Mouse (Mus musculus): Measurements from ENCODE around the gene Ppcs. TPM values are rescaled to one million over a fixed set of nuclear protein-coding genes. Genes with fewer than 3 reads are reported as not detected.
A peak's percentile ranks its signal among the peaks of the same experiment; 100 is the strongest.

Gene Ppcs
- polyA plus RNA-seq, 1 experiment from 2014 or later: 25.0 TPM

- Histone ChIP-seq H3K27ac (ENCODE audit: low read depth, low read length) (no peak overlapping the region), H3K4me1 (ENCODE audit: control insufficient read depth, insufficient read depth, low read length) (no peaks in the 10 kb centered on the region), H3K9ac (ENCODE audit: low read length) (no peak overlapping the region), H3K4me3 (ENCODE audit: low read depth, low read length) (no peak overlapping the region), H3K4me2 (ENCODE audit: low read depth) (no peak overlapping the region), H3K27me3 (ENCODE audit: control insufficient read depth, insufficient read depth, low read length) (no peaks in the 10 kb centered on the region), H3K36me3 (ENCODE audit: control insufficient read depth, insufficient read depth, low read length) (no peaks in the 10 kb centered on the region), H3K9me3 (ENCODE audit: control insufficient read depth, low read length) (no peaks in the 10 kb centered on the region)
- 26% methylated on average over 2 of the region's 2 CpGs for WGBS
- no peak for ATAC-seq (ENCODE audit: insufficient read depth, low FRiP score, low TSS enrichment)
- DNase-seq (ENCODE audit: low spot score): no peak
These were observed 5.5 kb upstream of the Ppcs start for GRCm38 (mm10) chr4:119427680-119428079.

GRCm38 (mm10) chr4:119425601-119426000, 3.4 kb upstream of the Ppcs start:
- Histone ChIP-seq H3K4me2 (ENCODE audit: low read depth) (no peak overlapping the region), H3K9ac (ENCODE audit: low read length) (no peak overlapping the region), H3K27ac (ENCODE audit: low read depth, low read length) (no peak overlapping the region), H3K36me3 (ENCODE audit: control insufficient read depth, insufficient read depth, low read length) (no peaks in the 10 kb centered on the region), H3K4me1 (ENCODE audit: control insufficient read depth, insufficient read depth, low read length) (peaks cover 5% of the 10 kb centered on the region), H3K9me3 (ENCODE audit: control insufficient read depth, low read length) (no peaks in the 10 kb centered on the region), H3K4me3 (ENCODE audit: low read depth, low read length) (no peak overlapping the region), H3K27me3 (ENCODE audit: control insufficient read depth, insufficient read depth, low read length) (no peaks in the 10 kb centered on the region)
- WGBS: 58% methylated on average over 2 of the region's 2 CpGs
- DNase-seq (ENCODE audit: low spot score): no peak
- ATAC-seq (ENCODE audit: insufficient read depth, low FRiP score, low TSS enrichment): no peak

- ATAC-seq (ENCODE audit: insufficient read depth, low FRiP score, low TSS enrichment): no peak
- no peak overlapping the region for H3K9ac ChIP-seq (ENCODE audit: low read length)
- H3K4me1 ChIP-seq (ENCODE audit: control insufficient read depth, insufficient read depth, low read length): peaks cover 5% of the 10 kb centered on the region
- H3K27me3 ChIP-seq (ENCODE audit: control insufficient read depth, insufficient read depth, low read length): no peaks in the 10 kb centered on the region
- no peak for DNase-seq (ENCODE audit: low spot score)
- H3K27ac ChIP-seq (ENCODE audit: low read depth, low read length): no peak overlapping the region
- WGBS: 91% methylated on average over 2 of the region's 2 CpGs
- no peak overlapping the region for H3K4me2 ChIP-seq (ENCODE audit: low read depth)
- no peak overlapping the region for H3K4me3 ChIP-seq (ENCODE audit: low read depth, low read length)
- H3K9me3 ChIP-seq (ENCODE audit: control insufficient read depth, low read length): no peaks in the 10 kb centered on the region
- H3K36me3 ChIP-seq (ENCODE audit: control insufficient read depth, insufficient read depth, low read length): no peaks in the 10 kb centered on the region
These were observed 2.9 kb upstream of the Ppcs start for GRCm38 (mm10) chr4:119425077-119425476.

GRCm38 (mm10) chr4:119421921-119422293, 313 bp downstream of the Ppcs start:
- ATAC-seq (ENCODE audit: insufficient read depth, low FRiP score, low TSS enrichment): peak; percentile 64
- peak overlapping the region; percentile 91 for H3K4me2 ChIP-seq (ENCODE audit: low read depth)
- H3K9me3 ChIP-seq (ENCODE audit: control insufficient read depth, low read length): no peaks in the 10 kb centered on the region
- no peaks in the 10 kb centered on the region for H3K36me3 ChIP-seq (ENCODE audit: control insufficient read depth, insufficient read depth, low read length)
- H3K4me1 ChIP-seq (ENCODE audit: control insufficient read depth, insufficient read depth, low read length): peaks cover 5% of the 10 kb centered on the region
- peak overlapping the region; percentile 58 for H3K4me3 ChIP-seq (ENCODE audit: low read depth, low read length)
- peak overlapping the region; percentile 67 for H3K27ac ChIP-seq (ENCODE audit: low read depth, low read length)
- H3K27me3 ChIP-seq (ENCODE audit: control insufficient read depth, insufficient read depth, low read length): no peaks in the 10 kb centered on the region
- peak overlapping the region; percentile 78 for H3K9ac ChIP-seq (ENCODE audit: low read length)
- no peak for DNase-seq (ENCODE audit: low spot score)
- under 1% methylated on average over 31 of the region's 31 CpGs for WGBS

DNA sequence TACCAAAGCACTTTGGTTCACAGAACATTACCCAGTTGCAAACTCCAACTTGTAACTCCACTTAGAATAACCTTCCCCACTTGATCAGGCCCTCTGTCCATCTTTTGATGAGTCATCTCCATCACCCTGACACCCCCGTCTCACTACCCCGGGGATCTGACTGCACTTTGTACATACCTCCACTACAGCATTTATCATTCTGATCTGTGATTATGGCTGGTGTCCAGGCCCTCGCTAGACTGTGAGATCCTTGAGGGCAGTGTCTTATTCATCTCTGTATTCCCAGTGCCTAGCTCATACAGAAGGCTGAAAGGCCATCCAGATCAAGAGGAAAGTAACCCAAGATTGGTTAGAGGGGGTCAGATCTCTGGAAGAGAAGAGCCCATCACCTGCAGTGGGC, 1.0 kb downstream of the Ppcs start:
- ATAC-seq (ENCODE audit: insufficient read depth, low FRiP score, low TSS enrichment): no peak
- peak overlapping the region; percentile 78; the same call in 1 of the 2 replicates for H3K9ac ChIP-seq (ENCODE audit: low read length)
- no peaks in the 10 kb centered on the region for H3K27me3 ChIP-seq (ENCODE audit: control insufficient read depth, insufficient read depth, low read length)
- WGBS: 73% methylated on average over 3 of the region's 3 CpGs
- DNase-seq (ENCODE audit: low spot score): no peak
- no peaks in the 10 kb centered on the region for H3K9me3 ChIP-seq (ENCODE audit: control insufficient read depth, low read length)
- H3K4me3 ChIP-seq (ENCODE audit: low read depth, low read length): peak overlapping the region; percentile 58; the same call in 1 of the 2 replicates
- no peak overlapping the region for H3K27ac ChIP-seq (ENCODE audit: low read depth, low read length)
- H3K4me1 ChIP-seq (ENCODE audit: control insufficient read depth, insufficient read depth, low read length): peaks cover 5% of the 10 kb centered on the region
- peak overlapping the region; percentile 91 for H3K4me2 ChIP-seq (ENCODE audit: low read depth)
- no peaks in the 10 kb centered on the region for H3K36me3 ChIP-seq (ENCODE audit: control insufficient read depth, insufficient read depth, low read length)

DNA sequence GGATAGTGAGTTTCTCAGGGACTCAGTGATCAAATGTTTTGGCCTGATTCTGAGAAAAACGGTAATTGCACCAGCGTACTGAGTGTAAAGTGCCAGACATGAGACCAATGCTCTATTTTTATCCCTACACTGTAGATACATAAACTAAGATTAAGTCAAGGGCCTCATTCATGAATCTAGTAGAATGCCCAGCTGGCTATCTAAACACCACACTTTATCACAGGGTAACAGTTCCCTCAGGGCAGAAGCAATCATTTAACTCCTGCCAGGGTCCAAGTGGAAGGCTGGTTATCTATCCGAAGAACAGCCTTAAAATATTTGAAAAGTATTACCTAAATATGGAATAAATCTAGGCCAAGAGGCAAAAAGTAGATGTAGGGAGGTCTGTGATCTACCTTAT, 4.3 kb downstream of the Ppcs start:
- Histone ChIP-seq H3K9ac (ENCODE audit: low read length) (no peak overlapping the region), H3K27ac (ENCODE audit: low read depth, low read length) (no peak overlapping the region), H3K9me3 (ENCODE audit: control insufficient read depth, low read length) (no peaks in the 10 kb centered on the region), H3K4me3 (ENCODE audit: low read depth, low read length) (no peak overlapping the region), H3K36me3 (ENCODE audit: control insufficient read depth, insufficient read depth, low read length) (no peaks in the 10 kb centered on the region), H3K27me3 (ENCODE audit: control insufficient read depth, insufficient read depth, low read length) (no peaks in the 10 kb centered on the region), H3K4me1 (ENCODE audit: control insufficient read depth, insufficient read depth, low read length) (peaks cover 8% of the 10 kb centered on the region), H3K4me2 (ENCODE audit: low read depth) (no peak overlapping the region)
- 86% methylated on average over 3 of the region's 3 CpGs for WGBS
- ATAC-seq (ENCODE audit: insufficient read depth, low FRiP score, low TSS enrichment) (no peak), DNase-seq (ENCODE audit: low spot score) (no peak)

- no peak overlapping the region for H3K27ac ChIP-seq (ENCODE audit: low read depth, low read length)
- H3K9ac ChIP-seq (ENCODE audit: low read length): no peak overlapping the region
- H3K4me3 ChIP-seq (ENCODE audit: low read depth, low read length): no peak overlapping the region
- H3K27me3 ChIP-seq (ENCODE audit: control insufficient read depth, insufficient read depth, low read length): no peaks in the 10 kb centered on the region
- H3K36me3 ChIP-seq (ENCODE audit: control insufficient read depth, insufficient read depth, low read length): no peaks in the 10 kb centered on the region
- no peaks in the 10 kb centered on the region for H3K9me3 ChIP-seq (ENCODE audit: control insufficient read depth, low read length)
- no peak overlapping the region for H3K4me2 ChIP-seq (ENCODE audit: low read depth)
- DNase-seq (ENCODE audit: low spot score) (no peak), ATAC-seq (ENCODE audit: insufficient read depth, low FRiP score, low TSS enrichment) (no peak)
- 81% methylated on average over 3 of the region's 3 CpGs for WGBS
- peaks cover 8% of the 10 kb centered on the region for H3K4me1 ChIP-seq (ENCODE audit: control insufficient read depth, insufficient read depth, low read length)
These were observed 5.0 kb downstream of the Ppcs start for GRCm38 (mm10) chr4:119417270-119417669.

DNA sequence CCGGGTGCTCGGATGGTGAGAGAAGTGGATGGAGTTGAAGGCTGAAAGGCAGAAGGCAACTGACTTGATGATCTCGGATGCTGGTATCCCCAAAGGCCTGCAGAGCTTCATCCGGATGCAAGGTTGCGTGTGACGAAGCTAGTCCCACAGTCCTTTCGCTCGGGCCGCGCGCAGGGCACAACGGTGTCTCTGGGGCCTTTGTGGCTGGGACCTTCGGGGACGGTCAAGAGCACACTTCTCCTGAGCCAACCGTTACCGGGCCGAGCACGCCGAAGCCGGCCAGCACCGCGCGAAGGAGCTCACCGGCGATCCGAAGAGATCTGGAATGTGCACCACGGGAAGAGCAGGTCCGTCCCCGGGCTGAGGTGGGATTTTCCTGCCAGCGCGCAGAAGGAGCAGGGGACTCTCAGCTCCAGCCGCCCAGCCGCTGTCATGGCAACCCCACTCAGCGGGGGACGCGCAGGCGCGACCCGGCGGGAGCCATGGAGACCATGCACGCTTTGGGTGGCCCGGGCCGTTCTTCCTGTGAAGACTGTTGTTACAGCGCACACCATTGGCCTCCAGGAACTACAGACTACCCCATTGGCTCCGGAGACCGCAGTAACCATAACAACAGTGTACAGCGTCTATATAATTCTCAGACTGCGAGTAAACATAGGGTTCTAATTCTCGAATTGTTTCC, 7.0 kb downstream of the Ppcs start, which contains the start of gene Ccdc30:
Gene Ccdc30, minus strand, starts transcription at position 450 of the 682 bp plus-strand sequence.
- Histone ChIP-seq H3K9me3 (ENCODE audit: control insufficient read depth, low read length) (no peaks in the 10 kb centered on the region), H3K4me2 (ENCODE audit: low read depth) (peak within 1 kb of the TSS; percentile 81), H3K4me3 (ENCODE audit: low read depth, low read length) (peak within 1 kb of the TSS; percentile 60), H3K9ac (ENCODE audit: low read length) (peak within 1 kb of the TSS; percentile 71), H3K27ac (ENCODE audit: low read depth, low read length) (0 out of 2 replicates have a peak within 1 kb of the TSS, but pooled peaks have one; percentile 39), H3K36me3 (ENCODE audit: control insufficient read depth, insufficient read depth, low read length) (no peaks in the 10 kb centered on the region), H3K4me1 (ENCODE audit: control insufficient read depth, insufficient read depth, low read length) (peaks cover 3% of the 10 kb centered on the region; the same call in 1 of the 2 replicates), H3K27me3 (ENCODE audit: control insufficient read depth, insufficient read depth, low read length) (no peaks in the 10 kb centered on the region)
- DNase-seq (ENCODE audit: low spot score) (peak; percentile 97), ATAC-seq (ENCODE audit: insufficient read depth, low FRiP score, low TSS enrichment) (peak; percentile 99)
- WGBS: 1% methylated on average over 49 of the region's 49 CpGs

DNA sequence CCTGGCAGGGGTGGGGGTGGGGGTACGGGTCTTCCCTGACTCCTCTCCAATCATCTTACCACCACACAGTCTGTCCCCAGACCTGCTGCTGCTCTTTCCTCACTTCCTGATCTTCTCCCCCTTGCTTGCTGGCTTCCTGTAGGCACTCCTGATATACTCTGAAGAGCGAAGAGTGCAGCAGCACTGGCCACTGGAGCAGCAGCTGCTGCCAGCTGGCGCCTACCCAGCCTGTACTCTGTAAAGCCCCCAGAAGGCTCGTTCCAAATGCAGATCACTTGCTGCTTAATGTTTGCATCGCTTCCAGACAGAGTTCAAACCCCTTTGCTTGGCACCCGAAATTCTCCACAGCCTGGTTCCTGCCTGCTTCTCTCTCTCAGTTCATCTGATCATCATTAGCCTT, 9.4 kb downstream of the Ppcs start:
- no peak overlapping the region for H3K9ac ChIP-seq (ENCODE audit: low read length)
- peaks cover 3% of the 10 kb centered on the region; the same call in 1 of the 2 replicates for H3K4me1 ChIP-seq (ENCODE audit: control insufficient read depth, insufficient read depth, low read length)
- no peaks in the 10 kb centered on the region for H3K36me3 ChIP-seq (ENCODE audit: control insufficient read depth, insufficient read depth, low read length)
- no peak overlapping the region for H3K4me3 ChIP-seq (ENCODE audit: low read depth, low read length)
- no peak for ATAC-seq (ENCODE audit: insufficient read depth, low FRiP score, low TSS enrichment)
- H3K27ac ChIP-seq (ENCODE audit: low read depth, low read length): no peak overlapping the region
- 76% methylated on average over 6 of the region's 6 CpGs for WGBS
- no peak for DNase-seq (ENCODE audit: low spot score)
- no peak overlapping the region for H3K4me2 ChIP-seq (ENCODE audit: low read depth)
- no peaks in the 10 kb centered on the region for H3K9me3 ChIP-seq (ENCODE audit: control insufficient read depth, low read length)
- no peaks in the 10 kb centered on the region for H3K27me3 ChIP-seq (ENCODE audit: control insufficient read depth, insufficient read depth, low read length)
